21 mouse cellular contexts compared by ENCODE assay signal in genomic region chr17:28272837-28273236, GRCm38 (mm10). TPM values are rescaled to one million over a fixed set of nuclear protein-coding genes. Genes with fewer than 3 reads are reported as not detected.
DNase-seq lines count a peak whose midpoint lies in the region; ATAC-seq and TF ChIP-seq lines count a peak whose summit lies in the region.
"Had no signal": no experiment of that assay in that cellular context is flagged by ENCODE, and none has a peak within 500 bp of the region (broad histone marks: within the 10 kb centered on the region; RNA-seq: fewer than 3 reads in every experiment).

No protein-coding gene starts in this region.

- no peaks in the 10 kb centered on the region for H3K27me3 ChIP-seq in heart, embryonic 13.5 days (replicated peaks)
- no peaks in the 10 kb centered on the region for H3K27me3 ChIP-seq in lung, embryonic 14.5 days (ENCODE audit: insufficient read depth, low read length)
- H3K27me3 ChIP-seq in intestine, embryonic 14.5 days (replicated peaks; ENCODE audit: control insufficient read depth, insufficient read depth, low read length) = no peaks in the 10 kb centered on the region
- H3K27me3 ChIP-seq in small intestine, adult 2 months (ENCODE audit: control insufficient read depth, insufficient read depth, low read length) = no peaks in the 10 kb centered on the region
- H3K27me3 ChIP-seq: heart, embryonic 15.5 days; neural tube, embryonic 15.5 days had no signal

- no peak for ATAC-seq in heart, embryonic 13.5 days (ENCODE audit: extremely low read depth, insufficient number of reproducible peaks, low FRiP score, low TSS enrichment)
- 0 out of 2 replicates have a peak, but pooled peaks have one; percentile 12 for ATAC-seq in lung, embryonic 14.5 days (ENCODE audit: insufficient read depth)
- ATAC-seq in intestine, embryonic 14.5 days (replicated peaks; ENCODE audit: low FRiP score, low TSS enrichment, low read depth) = no peak
- ATAC-seq: forebrain, postnatal 0 days; midbrain, embryonic 16.5 days had no signal

- no peak for DNase-seq in heart, postnatal 36 days
- DNase-seq in lung, embryonic 14.5 days = peak; percentile 45
- no peak for DNase-seq in lung, postnatal 10 days
- DNase-seq in intestine, embryonic 14.5 days (ENCODE audit: low spot score) = no peak
- DNase-seq in thymus, postnatal 36 days = no peak
- no peak for DNase-seq in layer of hippocampus, adult 11-12 months (ENCODE audit: low spot score)
- DNase-seq: cerebellum, adult 11-12 months; embryo, embryonic 11 days; forebrain, postnatal 0 days; kidney, postnatal 14 days; layer of hippocampus, adult 9-11 months; left cerebral cortex, postnatal 4 days; right cerebral cortex, postnatal 25 days; thymus, adult 18-20 months had no signal

- H3K36me3 ChIP-seq in heart, embryonic 13.5 days = no peaks in the 10 kb centered on the region
- no peaks in the 10 kb centered on the region for H3K36me3 ChIP-seq in lung, embryonic 14.5 days (ENCODE audit: insufficient read depth)
- H3K36me3 ChIP-seq in intestine, embryonic 14.5 days (ENCODE audit: control insufficient read depth, insufficient read depth, low read length) = no peaks in the 10 kb centered on the region
- H3K36me3 ChIP-seq in small intestine, adult 2 months (ENCODE audit: control insufficient read depth, insufficient read depth, low read length) = peaks cover 15% of the 10 kb centered on the region
- H3K36me3 ChIP-seq: heart, embryonic 15.5 days; neural tube, embryonic 15.5 days had no signal

- no peaks in the 10 kb centered on the region for H3K9me3 ChIP-seq in heart, embryonic 13.5 days
- H3K9me3 ChIP-seq in lung, embryonic 14.5 days (ENCODE audit: low read depth, low read length) = no peaks in the 10 kb centered on the region
- H3K9me3 ChIP-seq in intestine, embryonic 14.5 days (ENCODE audit: control insufficient read depth, low read length) = no peaks in the 10 kb centered on the region
- H3K9me3 ChIP-seq: heart, embryonic 15.5 days; neural tube, embryonic 15.5 days had no signal

- TF ChIP-seq CTCF in lung, embryonic 14.5 days (IDR thresholded peaks at IDR 0.05; ENCODE audit: low read depth) = no peak
- no peak for TF ChIP-seq CTCF in small intestine, adult 2 months (IDR thresholded peaks at IDR 0.05; ENCODE audit: extremely low read depth, insufficient read length, insufficient replicate concordance, low read depth, low read length)

- TF ChIP-seq POLR2A in small intestine, adult 2 months (IDR thresholded peaks at IDR 0.05; ENCODE audit: low read depth, low read length) = peak; percentile 30; the same call in 1 of the 2 replicates

- peaks cover 20% of the 10 kb centered on the region for H3K4me1 ChIP-seq in heart, embryonic 13.5 days
- 0 out of 2 replicates have a peak, but pooled peaks cover 7% of the 10 kb centered on the region for H3K4me1 ChIP-seq in lung, embryonic 14.5 days (ENCODE audit: insufficient read depth)
- H3K4me1 ChIP-seq in intestine, embryonic 14.5 days (replicated peaks; ENCODE audit: control insufficient read depth, insufficient read depth, low read length) = peaks cover 15% of the 10 kb centered on the region
- peaks cover 44% of the 10 kb centered on the region for H3K4me1 ChIP-seq in small intestine, adult 2 months (ENCODE audit: control insufficient read depth, insufficient read depth, insufficient read length, low read length)

- H3K4me3 ChIP-seq in heart, embryonic 13.5 days = no peak overlapping the region
- no peak overlapping the region for H3K4me3 ChIP-seq in lung, embryonic 14.5 days (ENCODE audit: low read depth, low read length)
- 0 out of 2 replicates have a peak overlapping the region, but pooled peaks have one; percentile 4 for H3K4me3 ChIP-seq in intestine, embryonic 14.5 days (ENCODE audit: low read depth, low read length)
- H3K4me3 ChIP-seq in small intestine, adult 2 months (ENCODE audit: low read depth, low read length) = peak overlapping the region; percentile 69
- H3K4me3 ChIP-seq: heart, embryonic 15.5 days; left cerebral cortex, adult 2 months; neural tube, embryonic 15.5 days had no signal

- 0 out of 2 replicates have a peak overlapping the region, but pooled peaks have one; percentile 5 for H3K9ac ChIP-seq in heart, embryonic 13.5 days
- H3K9ac ChIP-seq in lung, embryonic 14.5 days = no peak overlapping the region
- no peak overlapping the region; the same call in 1 of the 2 replicates for H3K9ac ChIP-seq in intestine, embryonic 14.5 days (ENCODE audit: low read length)
- H3K9ac ChIP-seq: forebrain, postnatal 0 days; heart, embryonic 15.5 days; neural tube, embryonic 15.5 days had no signal

- intact Hi-C loops in heart, postnatal 36 days (cut with DNase I) = no loop called here

- H3K4me2 ChIP-seq in heart, embryonic 13.5 days = no peak overlapping the region
- H3K4me2 ChIP-seq in lung, embryonic 14.5 days = no peak overlapping the region
- peak overlapping the region; percentile 18 for H3K4me2 ChIP-seq in intestine, embryonic 14.5 days (ENCODE audit: low read length)
- H3K4me2 ChIP-seq: heart, embryonic 15.5 days; liver, embryonic 11.5 days; neural tube, embryonic 15.5 days had no signal

- H3K27ac ChIP-seq in heart, embryonic 13.5 days (replicated peaks) = no peak overlapping the region
- no peak overlapping the region for H3K27ac ChIP-seq in lung, embryonic 14.5 days (ENCODE audit: low read depth)
- peak overlapping the region; percentile 29 for H3K27ac ChIP-seq in intestine, embryonic 14.5 days (ENCODE audit: low read depth)
- H3K27ac ChIP-seq in small intestine, adult 2 months (ENCODE audit: insufficient read depth, low read depth, low read length) = peak overlapping the region; percentile 98
- H3K27ac ChIP-seq: heart, embryonic 15.5 days; left cerebral cortex, adult 2 months; neural tube, embryonic 15.5 days had no signal

- 38% methylated on average over 6 of the region's 6 CpGs for WGBS in heart, embryonic 13.5 days
- WGBS in lung, embryonic 14.5 days = 63% methylated on average over 6 of the region's 6 CpGs
- 80% methylated on average over 6 of the region's 6 CpGs for WGBS in intestine, embryonic 14.5 days
- 28% methylated on average over 6 of the region's 6 CpGs for WGBS in small intestine, adult 2 months

RNA-seq across cellular contexts. Expression of gene Ppard, which starts 40.3 kb away (rescaled TPM):
- polyA plus RNA-seq in heart, embryonic 13.5 days (2015; fragmentation: Nextera tagmentation; extraction: Ambion mirVana) = 1.1 and 1.5 TPM in 2 replicates
- total RNA-seq in heart, postnatal 36 days (2021) = 10 to 100 TPM; 33.3 to 40.1 TPM
- polyA plus RNA-seq in lung, embryonic 14.5 days (2014; fragmentation: Nextera tagmentation; extraction: Ambion mirVana) = 1.8 and 2.8 TPM in 2 replicates
- 2.1 and 2.5 TPM in 2 replicates for polyA plus RNA-seq in intestine, embryonic 14.5 days (2014; fragmentation: Nextera tagmentation; extraction: Ambion mirVana)
- 118 and 203 TPM in 2 replicates for polyA plus RNA-seq in small intestine, adult 2 months (2012; rRNA removed)

RNA-seq across cellular contexts. Expression of gene Fance, which starts 40.5 kb away (rescaled TPM):
- polyA plus RNA-seq in heart, embryonic 13.5 days (2015; fragmentation: Nextera tagmentation; extraction: Ambion mirVana) = 19.3 and 22.2 TPM in 2 replicates
- total RNA-seq in heart, postnatal 36 days (2021) = 10 to 100 TPM; 10.9 to 17.3 TPM
- polyA plus RNA-seq in lung, embryonic 14.5 days (2014; fragmentation: Nextera tagmentation; extraction: Ambion mirVana) = 28.2 and 35.3 TPM in 2 replicates
- 27.3 and 33.7 TPM in 2 replicates for polyA plus RNA-seq in intestine, embryonic 14.5 days (2014; fragmentation: Nextera tagmentation; extraction: Ambion mirVana)
- polyA plus RNA-seq in small intestine, adult 2 months (2012; rRNA removed) = 13.3 and 16.6 TPM in 2 replicates

RNA-seq across cellular contexts. Expression of gene Rpl10a, which starts 55.4 kb away (rescaled TPM):
- polyA plus RNA-seq in heart, embryonic 13.5 days (2015; fragmentation: Nextera tagmentation; extraction: Ambion mirVana) = 389 and 419 TPM in 2 replicates
- 100 to 1,000 TPM; 392 TPM for total RNA-seq in heart, postnatal 36 days (2021)
- polyA plus RNA-seq in lung, embryonic 14.5 days (2014; fragmentation: Nextera tagmentation; extraction: Ambion mirVana) = 799 and 802 TPM in 2 replicates
- polyA plus RNA-seq in intestine, embryonic 14.5 days (2014; fragmentation: Nextera tagmentation; extraction: Ambion mirVana) = 909 and 955 TPM in 2 replicates
- 1,432 and 2,365 TPM in 2 replicates for polyA plus RNA-seq in small intestine, adult 2 months (2012; rRNA removed)

Comparison
In these comparisons a context has a peak if more than half of its experiments do, and no peak if none do; other contexts are left out.
1. H3K27ac ChIP-seq: peak in intestine, embryonic 14.5 days (single experiment) and small intestine, adult 2 months (single experiment); none in heart, embryonic 13.5 days (single experiment) and lung, embryonic 14.5 days (single experiment).
2. H3K4me3 ChIP-seq: peak in intestine, embryonic 14.5 days (single experiment) and small intestine, adult 2 months (single experiment); none in heart, embryonic 13.5 days (single experiment) and lung, embryonic 14.5 days (single experiment).
3. RNA of gene Ppard, which starts 40.3 kb away (polyA plus RNA-seq): 118 to 203 TPM in small intestine, adult 2 months; 1.8 to 2.8 TPM in lung, embryonic 14.5 days, 2.1 to 2.5 TPM in intestine, embryonic 14.5 days and 1.1 to 1.5 TPM in heart, embryonic 13.5 days; every median in the first group is over 10 times any median in the second.